Mouse (Mus musculus): Measurements from ENCODE around the gene Klhl11. TPM values are rescaled to one million over a fixed set of nuclear protein-coding genes. Genes with fewer than 3 reads are reported as not detected.
A peak's percentile ranks its signal among the peaks of the same experiment; 100 is the strongest.

The Klhl11 gene
- polyA plus RNA-seq, 1 experiment = 20.9 TPM

- no peak for TF ChIP-seq CTCF (IDR thresholded peaks at IDR 0.05; ENCODE audit: borderline replicate concordance, insufficient read depth, low read length)
- no peak for TF ChIP-seq POLR2A (IDR thresholded peaks at IDR 0.05; ENCODE audit: low read depth, low read length)
- H3K4me3 ChIP-seq (ENCODE audit: insufficient read depth, low read length) = no peak overlapping the region
- H3K27ac ChIP-seq (ENCODE audit: insufficient read depth, low read length) = no peak overlapping the region
- H3K4me1 ChIP-seq (ENCODE audit: control insufficient read depth, insufficient read depth, low read length) = no peaks in the 10 kb centered on the region
Observed at GRCm38 (mm10) chr11:100476281-100476680, 3.7 kb upstream of the Klhl11 start.

- TF ChIP-seq CTCF (IDR thresholded peaks at IDR 0.05; ENCODE audit: borderline replicate concordance, insufficient read depth, low read length) (no peak), POLR2A (IDR thresholded peaks at IDR 0.05; ENCODE audit: low read depth, low read length) (no peak)
- Histone ChIP-seq H3K4me3 (ENCODE audit: insufficient read depth, low read length) (no peak overlapping the region), H3K4me1 (ENCODE audit: control insufficient read depth, insufficient read depth, low read length) (peaks cover 5% of the 10 kb centered on the region), H3K27ac (ENCODE audit: insufficient read depth, low read length) (no peak overlapping the region)
Observed at GRCm38 (mm10) chr11:100472935-100473295, 374 bp upstream of the Klhl11 start.

GRCm38 (mm10) chr11:100471352-100472196, 967 bp downstream of the Klhl11 start:
- Histone ChIP-seq H3K27ac (ENCODE audit: insufficient read depth, low read length) (no peak overlapping the region), H3K4me1 (ENCODE audit: control insufficient read depth, insufficient read depth, low read length) (peaks cover 5% of the 10 kb centered on the region)
- no peak for TF ChIP-seq POLR2A (IDR thresholded peaks at IDR 0.05; ENCODE audit: low read depth, low read length)
- no peak for TF ChIP-seq CTCF (IDR thresholded peaks at IDR 0.05; ENCODE audit: borderline replicate concordance, insufficient read depth, low read length)

GRCm38 (mm10) chr11:100465833-100466232, 6.7 kb downstream of the Klhl11 start:
- peaks cover 1% of the 10 kb centered on the region for H3K4me1 ChIP-seq (ENCODE audit: control insufficient read depth, insufficient read depth, low read length)

More at GRCm38 (mm10) chr11:100471352-100472196, 967 bp downstream of the Klhl11 start:
- H3K4me3 ChIP-seq (ENCODE audit: insufficient read depth, low read length) = peak overlapping the region; percentile 65

GRCm38 (mm10) chr11:100465229-100465792, 7.2 kb downstream of the Klhl11 start:
- Histone ChIP-seq H3K4me3 (ENCODE audit: insufficient read depth, low read length) (no peak overlapping the region), H3K27ac (ENCODE audit: insufficient read depth, low read length) (no peak overlapping the region), H3K4me1 (ENCODE audit: control insufficient read depth, insufficient read depth, low read length) (no peaks in the 10 kb centered on the region; the same call in 1 of the 2 replicates)
- no peak for TF ChIP-seq POLR2A (IDR thresholded peaks at IDR 0.05; ENCODE audit: low read depth, low read length)
- TF ChIP-seq CTCF (IDR thresholded peaks at IDR 0.05; ENCODE audit: borderline replicate concordance, insufficient read depth, low read length) = no peak

More at GRCm38 (mm10) chr11:100465833-100466232, 6.7 kb downstream of the Klhl11 start:
- no peak for TF ChIP-seq CTCF (IDR thresholded peaks at IDR 0.05; ENCODE audit: borderline replicate concordance, insufficient read depth, low read length)
- no peak for TF ChIP-seq POLR2A (IDR thresholded peaks at IDR 0.05; ENCODE audit: low read depth, low read length)
- no peak overlapping the region for H3K4me3 ChIP-seq (ENCODE audit: insufficient read depth, low read length)
- H3K27ac ChIP-seq (ENCODE audit: insufficient read depth, low read length) = no peak overlapping the region

- no peak overlapping the region for H3K27ac ChIP-seq (ENCODE audit: insufficient read depth, low read length)
- TF ChIP-seq POLR2A (IDR thresholded peaks at IDR 0.05; ENCODE audit: low read depth, low read length) = no peak
- TF ChIP-seq CTCF (IDR thresholded peaks at IDR 0.05; ENCODE audit: borderline replicate concordance, insufficient read depth, low read length) = no peak
- H3K4me3 ChIP-seq (ENCODE audit: insufficient read depth, low read length) = no peak overlapping the region
- H3K4me1 ChIP-seq (ENCODE audit: control insufficient read depth, insufficient read depth, low read length) = no peaks in the 10 kb centered on the region
Observed at GRCm38 (mm10) chr11:100462699-100463098, 9.8 kb downstream of the Klhl11 start.

- TF ChIP-seq CTCF (IDR thresholded peaks at IDR 0.05; ENCODE audit: borderline replicate concordance, insufficient read depth, low read length) = no peak
- TF ChIP-seq POLR2A (IDR thresholded peaks at IDR 0.05; ENCODE audit: low read depth, low read length) = no peak
- no peak overlapping the region for H3K4me3 ChIP-seq (ENCODE audit: insufficient read depth, low read length)
- H3K4me1 ChIP-seq (ENCODE audit: control insufficient read depth, insufficient read depth, low read length) = no peaks in the 10 kb centered on the region
- H3K27ac ChIP-seq (ENCODE audit: insufficient read depth, low read length) = no peak overlapping the region
Observed at GRCm38 (mm10) chr11:100457711-100458110, 14.8 kb downstream of the Klhl11 start.

GRCm38 (mm10) chr11:100457247-100457646, 15.3 kb downstream of the Klhl11 start:
- no peaks in the 10 kb centered on the region for H3K4me1 ChIP-seq (ENCODE audit: control insufficient read depth, insufficient read depth, low read length)
- TF ChIP-seq POLR2A (IDR thresholded peaks at IDR 0.05; ENCODE audit: low read depth, low read length) (no peak), CTCF (IDR thresholded peaks at IDR 0.05; ENCODE audit: borderline replicate concordance, insufficient read depth, low read length) (no peak)

GRCm38 (mm10) chr11:100442625-100443024, 29.9 kb downstream of the Klhl11 start:
- Histone ChIP-seq H3K4me3 (ENCODE audit: insufficient read depth, low read length) (no peak overlapping the region), H3K4me1 (ENCODE audit: control insufficient read depth, insufficient read depth, low read length) (peaks cover 5% of the 10 kb centered on the region; the same call in 1 of the 2 replicates), H3K27ac (ENCODE audit: insufficient read depth, low read length) (no peak overlapping the region)
- TF ChIP-seq CTCF (IDR thresholded peaks at IDR 0.05; ENCODE audit: borderline replicate concordance, insufficient read depth, low read length) (no peak), POLR2A (IDR thresholded peaks at IDR 0.05; ENCODE audit: low read depth, low read length) (no peak)

More at GRCm38 (mm10) chr11:100457247-100457646, 15.3 kb downstream of the Klhl11 start:
- Histone ChIP-seq H3K4me3 (ENCODE audit: insufficient read depth, low read length) (no peak overlapping the region), H3K27ac (ENCODE audit: insufficient read depth, low read length) (no peak overlapping the region)

GRCm38 (mm10) chr11:100441797-100442196, 30.7 kb downstream of the Klhl11 start, which contains the start of the genes Nt5c3b and Klhl10:
Gene Nt5c3b, minus strand, starts transcription at chr11:100441808.
Gene Klhl10, plus strand, starts transcription at chr11:100441917.
- H3K27ac ChIP-seq (ENCODE audit: insufficient read depth, low read length) = no peak within 1 kb of the TSS
- TF ChIP-seq POLR2A (IDR thresholded peaks at IDR 0.05; ENCODE audit: low read depth, low read length) (no peak), CTCF (IDR thresholded peaks at IDR 0.05; ENCODE audit: borderline replicate concordance, insufficient read depth, low read length) (no peak)
- H3K4me3 ChIP-seq (ENCODE audit: insufficient read depth, low read length) = peak within 1 kb of the TSS; percentile 66
- peaks cover 5% of the 10 kb centered on the region; the same call in 1 of the 2 replicates for H3K4me1 ChIP-seq (ENCODE audit: control insufficient read depth, insufficient read depth, low read length)

Data from embryonic fibroblast, embryonic 13.5 days (primary cell).